Mouse (Mus musculus): ENCODE data around the gene Nostrin.

Nostrin gene

GRCm38 (mm10) chr2:69129425-69130210, 6.0 kb upstream of the Nostrin start:
- no peak for DNase-seq (ENCODE audit: low spot score)

GRCm38 (mm10) chr2:69132046-69132445, 3.6 kb upstream of the Nostrin start:
- no peak for DNase-seq (ENCODE audit: low spot score)

GRCm38 (mm10) chr2:69132488-69133040, 3.0 kb upstream of the Nostrin start:
- DNase-seq (ENCODE audit: low spot score), result no peak

GRCm38 (mm10) chr2:69134186-69134585, 1.4 kb upstream of the Nostrin start:
- DNase-seq (ENCODE audit: low spot score), result no peak

GRCm38 (mm10) chr2:69134937-69135336, 663 bp upstream of the Nostrin start:
- no peak for DNase-seq (ENCODE audit: low spot score)

- DNase-seq (ENCODE audit: low spot score), result no peak
Measured at GRCm38 (mm10) chr2:69137406-69138084, 1.9 kb downstream of the Nostrin start.

- DNase-seq (ENCODE audit: low spot score), result no peak
Measured at GRCm38 (mm10) chr2:69138759-69139158, 3.2 kb downstream of the Nostrin start.

GRCm38 (mm10) chr2:69140215-69140614, 4.6 kb downstream of the Nostrin start:
- DNase-seq (ENCODE audit: low spot score), result no peak

GRCm38 (mm10) chr2:69140816-69141215, 5.2 kb downstream of the Nostrin start:
- DNase-seq (ENCODE audit: low spot score), result no peak

GRCm38 (mm10) chr2:69148691-69149090, 13.1 kb downstream of the Nostrin start:
- DNase-seq (ENCODE audit: low spot score), result no peak

- no peak for DNase-seq (ENCODE audit: low spot score)
Measured at GRCm38 (mm10) chr2:69149154-69149553, 13.6 kb downstream of the Nostrin start.

GRCm38 (mm10) chr2:69150841-69151240, 15.2 kb downstream of the Nostrin start:
- no peak for DNase-seq (ENCODE audit: low spot score)

- DNase-seq (ENCODE audit: low spot score), result no peak
Measured at GRCm38 (mm10) chr2:69155861-69156260, 20.3 kb downstream of the Nostrin start.

- no peak for DNase-seq (ENCODE audit: low spot score)
Measured at GRCm38 (mm10) chr2:69156283-69156682, 20.7 kb downstream of the Nostrin start.

- DNase-seq (ENCODE audit: low spot score), result no peak
Measured at GRCm38 (mm10) chr2:69158907-69159306, 23.3 kb downstream of the Nostrin start.

GRCm38 (mm10) chr2:69170395-69171077, 34.9 kb downstream of the Nostrin start:
- no peak for DNase-seq (ENCODE audit: low spot score)

- no peak for DNase-seq (ENCODE audit: low spot score)
Measured at GRCm38 (mm10) chr2:69175296-69175695, 39.7 kb downstream of the Nostrin start.

- no peak for DNase-seq (ENCODE audit: low spot score)
Measured at GRCm38 (mm10) chr2:69179721-69180120, 44.1 kb downstream of the Nostrin start.

- no peak for DNase-seq (ENCODE audit: low spot score)
Measured at GRCm38 (mm10) chr2:69187990-69188389, 52.4 kb downstream of the Nostrin start.

- DNase-seq (ENCODE audit: low spot score), result no peak
Measured at GRCm38 (mm10) chr2:69188732-69189131, 53.1 kb downstream of the Nostrin start.

- no peak for DNase-seq (ENCODE audit: low spot score)
Measured at GRCm38 (mm10) chr2:69189222-69189621, 53.6 kb downstream of the Nostrin start.

- DNase-seq (ENCODE audit: low spot score), result no peak
Measured at GRCm38 (mm10) chr2:69191059-69191458, 55.5 kb downstream of the Nostrin start.

- DNase-seq (ENCODE audit: low spot score), result no peak
Measured at GRCm38 (mm10) chr2:69193555-69193954, 58.0 kb downstream of the Nostrin start.

Measured in adipocyte (in vitro differentiated cells).